Mouse (Mus musculus): ENCODE measurements at regions not wholly inside any gene's neighbourhood (a gene's known extent, or its start where the extent isn't known, plus 50 kb on each side); places are given as distances from the start of the nearest gene placed in this dataset.

DNA sequence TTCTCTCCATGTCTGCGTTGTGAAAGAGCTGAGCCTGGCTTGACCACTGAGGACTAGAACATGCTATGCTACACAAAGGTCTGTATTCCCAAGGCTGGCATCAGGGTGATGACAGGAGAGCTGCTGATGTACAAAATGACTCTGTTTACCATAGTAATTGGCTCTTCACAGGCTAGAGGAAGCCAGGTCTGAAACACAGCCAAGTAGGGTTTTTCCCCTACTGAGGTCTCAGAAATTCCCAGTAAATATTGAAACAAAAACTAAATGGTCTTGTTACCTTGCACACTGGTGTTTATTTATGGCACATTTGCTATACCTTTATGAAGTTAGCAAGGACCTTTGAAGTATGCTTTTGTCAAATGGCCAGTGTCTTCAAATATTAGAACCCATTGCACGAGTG lies 711.1 kb upstream of the Cited2 start:
- 84% methylated on average over 2 of the region's 2 CpGs for WGBS
- no peak overlapping the region for H3K27ac ChIP-seq (ENCODE audit: low read length)
- no peaks in the 10 kb centered on the region for H3K36me3 ChIP-seq (ENCODE audit: control insufficient read depth, insufficient read depth)
- ATAC-seq (replicated peaks; ENCODE audit: extremely low read depth, insufficient read depth, low FRiP score): no peak
- no peak overlapping the region for H3K9ac ChIP-seq (ENCODE audit: low read length)
- H3K4me2 ChIP-seq (ENCODE audit: low read depth, low read length): no peak overlapping the region
- no peak overlapping the region for H3K4me3 ChIP-seq (ENCODE audit: low read length)
- H3K4me1 ChIP-seq (ENCODE audit: control insufficient read depth, insufficient read depth, low read length): no peaks in the 10 kb centered on the region
- H3K27me3 ChIP-seq (ENCODE audit: control insufficient read depth, insufficient read depth, low read length): no peaks in the 10 kb centered on the region
- H3K9me3 ChIP-seq (replicated peaks; ENCODE audit: control insufficient read depth, low read length): no peaks in the 10 kb centered on the region

- H3K36me3 ChIP-seq (ENCODE audit: control insufficient read depth, insufficient read depth): no peaks in the 10 kb centered on the region
- H3K27ac ChIP-seq (ENCODE audit: low read length): no peak overlapping the region
- H3K27me3 ChIP-seq (ENCODE audit: control insufficient read depth, insufficient read depth, low read length): no peaks in the 10 kb centered on the region
- no peaks in the 10 kb centered on the region for H3K4me1 ChIP-seq (ENCODE audit: control insufficient read depth, insufficient read depth, low read length)
- no peak overlapping the region for H3K4me2 ChIP-seq (ENCODE audit: low read depth, low read length)
- no peaks in the 10 kb centered on the region for H3K9me3 ChIP-seq (replicated peaks; ENCODE audit: control insufficient read depth, low read length)
- 42% methylated on average over 3 of the region's 3 CpGs for WGBS
- no peak overlapping the region for H3K4me3 ChIP-seq (ENCODE audit: low read length)
- no peak overlapping the region for H3K9ac ChIP-seq (ENCODE audit: low read length)
- no peak for ATAC-seq (replicated peaks; ENCODE audit: extremely low read depth, insufficient read depth, low FRiP score)
Measured at GRCm38 (mm10) chr10:17012541-17012975, 710.5 kb upstream of the Cited2 start.

DNA sequence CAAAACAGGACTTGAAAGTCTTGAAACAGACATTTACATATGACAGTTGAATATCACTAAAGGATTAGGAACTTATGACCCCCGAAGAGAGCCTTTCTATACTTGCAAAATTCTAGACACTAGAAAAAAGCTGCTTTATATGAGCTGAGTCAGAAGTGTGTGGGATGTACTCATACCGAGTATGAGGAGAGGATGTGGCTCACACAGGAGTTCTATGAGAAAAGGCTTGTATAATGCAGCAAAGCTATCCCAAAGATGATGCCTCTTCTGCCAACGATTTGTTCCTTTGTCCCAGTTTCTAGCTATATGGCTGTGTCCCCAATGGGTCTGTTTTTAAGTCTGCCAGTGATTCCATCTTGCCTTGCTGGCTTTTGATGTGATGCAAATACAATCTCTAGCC lies 708.2 kb upstream of the Cited2 start:
- H3K4me3 ChIP-seq (ENCODE audit: low read length): no peak overlapping the region
- H3K4me1 ChIP-seq (ENCODE audit: control insufficient read depth, insufficient read depth, low read length): no peaks in the 10 kb centered on the region
- no peak overlapping the region for H3K4me2 ChIP-seq (ENCODE audit: low read depth, low read length)
- no peak overlapping the region for H3K27ac ChIP-seq (ENCODE audit: low read length)
- no peaks in the 10 kb centered on the region for H3K9me3 ChIP-seq (replicated peaks; ENCODE audit: control insufficient read depth, low read length)
- 76% methylated on average over 3 of the region's 3 CpGs for WGBS
- ATAC-seq (replicated peaks; ENCODE audit: extremely low read depth, insufficient read depth, low FRiP score): no peak
- no peaks in the 10 kb centered on the region for H3K27me3 ChIP-seq (ENCODE audit: control insufficient read depth, insufficient read depth, low read length)
- no peaks in the 10 kb centered on the region for H3K36me3 ChIP-seq (ENCODE audit: control insufficient read depth, insufficient read depth)
- H3K9ac ChIP-seq (ENCODE audit: low read length): no peak overlapping the region

DNA sequence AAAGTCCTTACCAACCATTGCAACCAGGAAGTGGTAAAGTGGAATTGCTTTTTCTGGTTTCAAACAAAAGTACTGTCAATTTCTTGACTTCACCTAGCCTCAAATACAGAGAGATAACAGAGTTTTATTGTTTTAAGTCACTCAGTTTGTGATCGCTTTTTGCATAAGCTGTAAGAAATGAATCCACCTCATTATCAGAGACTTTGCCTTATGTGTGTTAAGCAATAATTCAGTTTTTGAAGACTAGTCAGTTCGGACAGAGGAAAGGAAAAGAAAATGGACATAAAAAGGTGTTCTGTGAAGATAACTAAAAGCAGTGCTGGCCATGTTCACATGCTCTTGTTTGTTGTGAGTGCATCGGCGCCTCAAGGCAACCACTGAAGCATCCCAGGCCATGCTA lies 706.2 kb upstream of the Cited2 start:
- no peak overlapping the region for H3K4me2 ChIP-seq (ENCODE audit: low read depth, low read length)
- no peak overlapping the region for H3K9ac ChIP-seq (ENCODE audit: low read length)
- H3K36me3 ChIP-seq (ENCODE audit: control insufficient read depth, insufficient read depth): no peaks in the 10 kb centered on the region
- WGBS: 87% methylated on average over 4 of the region's 4 CpGs
- no peak overlapping the region for H3K27ac ChIP-seq (ENCODE audit: low read length)
- no peaks in the 10 kb centered on the region for H3K9me3 ChIP-seq (replicated peaks; ENCODE audit: control insufficient read depth, low read length)
- ATAC-seq (replicated peaks; ENCODE audit: extremely low read depth, insufficient read depth, low FRiP score): no peak
- no peaks in the 10 kb centered on the region for H3K27me3 ChIP-seq (ENCODE audit: control insufficient read depth, insufficient read depth, low read length)
- H3K4me3 ChIP-seq (ENCODE audit: low read length): no peak overlapping the region
- no peaks in the 10 kb centered on the region for H3K4me1 ChIP-seq (ENCODE audit: control insufficient read depth, insufficient read depth, low read length)

DNA sequence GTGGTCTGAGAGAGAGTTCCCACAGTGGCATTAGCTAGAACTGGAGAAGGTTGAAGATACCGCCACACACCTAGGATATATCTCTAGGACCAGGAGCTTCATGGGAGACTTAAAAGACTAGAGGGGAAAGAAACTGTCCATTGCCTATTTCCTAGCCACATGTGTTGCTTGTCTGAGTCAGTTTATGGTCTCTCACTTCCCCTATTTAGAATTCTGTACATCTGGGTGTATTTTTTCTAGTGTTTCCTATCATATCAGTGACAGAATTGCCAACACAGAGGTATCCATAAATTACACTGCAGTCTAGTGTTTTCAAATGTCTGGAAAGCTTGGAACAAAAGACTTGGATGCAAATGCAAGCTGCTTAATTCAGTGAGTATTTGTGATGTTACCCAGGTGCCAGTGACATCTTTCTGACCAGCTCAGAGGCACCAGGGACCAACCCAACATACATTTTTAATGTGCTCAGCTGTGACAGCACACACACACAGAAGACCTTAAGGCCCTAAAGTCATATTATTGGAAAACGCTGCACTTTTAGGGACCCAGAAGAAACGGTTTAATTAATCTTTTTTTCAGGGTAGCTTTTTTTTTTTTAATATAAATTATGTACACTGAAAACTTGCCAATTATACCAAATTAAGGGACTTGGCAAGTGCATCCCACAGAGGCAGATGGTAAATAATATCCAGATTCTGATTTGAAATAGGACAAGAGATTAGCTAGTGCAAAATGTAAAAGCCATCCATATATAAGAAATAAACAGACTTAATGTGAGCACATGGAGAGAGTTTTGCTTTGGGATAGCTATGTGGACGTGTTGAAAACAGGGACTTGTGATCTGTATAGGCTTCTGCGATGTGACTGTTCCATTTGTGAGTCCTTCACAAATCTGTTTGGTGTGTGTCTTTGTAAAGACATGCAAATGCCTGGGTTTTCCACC lies 700.5 kb upstream of the Cited2 start:
- Histone ChIP-seq H3K4me3 (ENCODE audit: low read length) (no peak overlapping the region), H3K4me2 (ENCODE audit: low read depth, low read length) (no peak overlapping the region), H3K9me3 (replicated peaks; ENCODE audit: control insufficient read depth, low read length) (no peaks in the 10 kb centered on the region), H3K9ac (ENCODE audit: low read length) (no peak overlapping the region), H3K27me3 (ENCODE audit: control insufficient read depth, insufficient read depth, low read length) (no peaks in the 10 kb centered on the region), H3K27ac (ENCODE audit: low read length) (no peak overlapping the region), H3K4me1 (ENCODE audit: control insufficient read depth, insufficient read depth, low read length) (no peaks in the 10 kb centered on the region), H3K36me3 (ENCODE audit: control insufficient read depth, insufficient read depth) (no peaks in the 10 kb centered on the region)
- ATAC-seq (replicated peaks; ENCODE audit: extremely low read depth, insufficient read depth, low FRiP score): no peak
- WGBS: 83% methylated on average over 5 of the region's 5 CpGs

DNA sequence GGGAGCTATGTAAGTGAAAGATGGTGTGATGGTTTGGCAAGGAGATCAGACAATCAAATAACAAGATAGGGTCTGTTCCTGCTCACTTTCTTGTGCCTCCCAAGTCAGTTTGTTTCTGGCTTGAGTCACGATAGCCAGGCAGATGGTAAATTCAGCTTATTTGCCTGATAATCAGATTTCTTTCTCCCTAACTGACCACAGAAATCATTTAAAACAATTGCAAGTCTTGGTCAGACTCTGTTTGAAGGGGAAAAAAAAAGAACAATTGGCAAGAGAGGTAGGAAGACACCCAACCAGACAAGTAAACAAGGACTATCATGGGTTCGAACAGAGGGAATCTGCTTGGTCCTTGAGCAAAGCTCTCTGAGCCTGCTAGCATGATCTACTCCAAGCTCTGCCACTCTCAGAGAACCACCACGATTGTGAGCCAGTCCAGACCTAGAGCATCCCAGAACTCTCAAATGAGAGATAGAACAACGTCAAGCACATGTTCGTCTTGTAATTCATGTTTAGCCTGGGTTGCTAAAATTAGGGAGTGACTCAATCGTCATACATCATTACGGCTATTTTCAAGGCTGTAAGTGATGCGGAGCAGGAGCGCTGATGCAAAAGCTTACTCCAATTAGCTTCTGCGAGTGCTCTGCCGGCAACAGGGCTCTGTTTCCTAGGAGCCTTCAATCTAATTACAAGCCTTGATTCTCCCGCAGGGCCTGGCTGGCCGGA lies 699.3 kb upstream of the Cited2 start:
- 58% methylated on average over 13 of the region's 13 CpGs for WGBS
- Histone ChIP-seq H3K4me2 (ENCODE audit: low read depth, low read length) (no peak overlapping the region), H3K4me1 (ENCODE audit: control insufficient read depth, insufficient read depth, low read length) (no peaks in the 10 kb centered on the region), H3K9ac (ENCODE audit: low read length) (no peak overlapping the region), H3K4me3 (ENCODE audit: low read length) (no peak overlapping the region), H3K36me3 (ENCODE audit: control insufficient read depth, insufficient read depth) (no peaks in the 10 kb centered on the region), H3K27me3 (ENCODE audit: control insufficient read depth, insufficient read depth, low read length) (no peaks in the 10 kb centered on the region), H3K9me3 (replicated peaks; ENCODE audit: control insufficient read depth, low read length) (no peaks in the 10 kb centered on the region), H3K27ac (ENCODE audit: low read length) (no peak overlapping the region)
- no peak for ATAC-seq (replicated peaks; ENCODE audit: extremely low read depth, insufficient read depth, low FRiP score)

GRCm38 (mm10) chr10:17024294-17024665 lies 698.7 kb upstream of the Cited2 start:
- no peaks in the 10 kb centered on the region for H3K27me3 ChIP-seq (ENCODE audit: control insufficient read depth, insufficient read depth, low read length)
- H3K36me3 ChIP-seq (ENCODE audit: control insufficient read depth, insufficient read depth): no peaks in the 10 kb centered on the region
- 90% methylated on average over 1 of the region's 1 CpGs for WGBS
- ATAC-seq (replicated peaks; ENCODE audit: extremely low read depth, insufficient read depth, low FRiP score): no peak
- no peak overlapping the region for H3K27ac ChIP-seq (ENCODE audit: low read length)
- no peak overlapping the region for H3K9ac ChIP-seq (ENCODE audit: low read length)
- no peak overlapping the region for H3K4me2 ChIP-seq (ENCODE audit: low read depth, low read length)
- H3K4me1 ChIP-seq (ENCODE audit: control insufficient read depth, insufficient read depth, low read length): no peaks in the 10 kb centered on the region
- no peaks in the 10 kb centered on the region for H3K9me3 ChIP-seq (replicated peaks; ENCODE audit: control insufficient read depth, low read length)
- no peak overlapping the region for H3K4me3 ChIP-seq (ENCODE audit: low read length)

- Histone ChIP-seq H3K9ac (ENCODE audit: low read length) (no peak overlapping the region), H3K4me3 (ENCODE audit: low read length) (no peak overlapping the region), H3K4me1 (ENCODE audit: control insufficient read depth, insufficient read depth, low read length) (peaks cover 4% of the 10 kb centered on the region; the same call in 1 of the 2 replicates), H3K27me3 (ENCODE audit: control insufficient read depth, insufficient read depth, low read length) (no peaks in the 10 kb centered on the region), H3K4me2 (ENCODE audit: low read depth, low read length) (no peak overlapping the region), H3K27ac (ENCODE audit: low read length) (no peak overlapping the region), H3K9me3 (replicated peaks; ENCODE audit: control insufficient read depth, low read length) (no peaks in the 10 kb centered on the region), H3K36me3 (ENCODE audit: control insufficient read depth, insufficient read depth) (no peaks in the 10 kb centered on the region)
- 78% methylated on average over 2 of the region's 2 CpGs for WGBS
- ATAC-seq (replicated peaks; ENCODE audit: extremely low read depth, insufficient read depth, low FRiP score): no peak
Measured at GRCm38 (mm10) chr10:17034892-17035775, 687.9 kb upstream of the Cited2 start.
